Mouse (Mus musculus) liver, postnatal 0 days (tissue): ENCODE results near the gene Dnajc30. TPM values are rescaled to one million over a fixed set of nuclear protein-coding genes. Genes with fewer than 3 reads are reported as not detected.
A peak's percentile ranks its signal among the peaks of the same experiment; 100 is the strongest.

Experiments used
- ATAC-seq: fragments of 200-750 bp; cut with Nextera tagmentation; 2 replicates; pipeline ENCODE4 v1.8.0; 2017; ENCODE audit warnings: mild to moderate bottlenecking, moderate library complexity
- DNase-seq: peaks from one replicate; pipeline ENCODE4 v3.0.0-alpha.2; 2016
- H3K27ac ChIP-seq: fragments of 300-500 bp; sonication (generic); 2 replicates; pipeline ENCODE4 v1.5.1; 2014; ENCODE audit warnings: antibody characterized with exemption, moderate library complexity, mild to moderate bottlenecking, low read depth
- H3K27me3 ChIP-seq: fragments of 300-500 bp; sonication (generic); 2 replicates; pipeline ENCODE4 v1.6.1; 2014; ENCODE audit warnings: low read length, control low read depth, mixed read lengths; ENCODE audit not compliant: insufficient read depth
- H3K36me3 ChIP-seq: fragments of 300-500 bp; sonication (generic); replicated peaks from 2 replicates; pipeline ENCODE4 v1.6.1; 2014; ENCODE audit warnings: mild to moderate bottlenecking, control low read depth, low read length, moderate library complexity, mixed read lengths; ENCODE audit not compliant: insufficient read depth
- H3K4me1 ChIP-seq: fragments of 300-500 bp; sonication (generic); 2 replicates; pipeline ENCODE4 v1.6.1; 2014; ENCODE audit warnings: antibody characterized with exemption, mild to moderate bottlenecking, control low read depth; ENCODE audit not compliant: insufficient read depth
- H3K4me2 ChIP-seq: fragments of 300-500 bp; sonication (generic); 2 replicates; pipeline ENCODE4 v1.6.1; 2014; ENCODE audit warnings: low read depth, mild to moderate bottlenecking, low read length, moderate library complexity, mixed read lengths
- H3K4me3 ChIP-seq: fragments of 300-500 bp; sonication (generic); 2 replicates; pipeline ENCODE4 v1.5.1; 2014; ENCODE audit warnings: low read depth, low read length
- H3K9ac ChIP-seq: fragments of 300-500 bp; sonication (generic); replicated peaks from 2 replicates; pipeline ENCODE4 v1.6.1; 2014; ENCODE audit warnings: mild to moderate bottlenecking, moderate library complexity
- H3K9me3 ChIP-seq: fragments of 300-500 bp; sonication (generic); 2 replicates; pipeline ENCODE4 v1.6.1; 2016; ENCODE audit warnings: mild to moderate bottlenecking, control low read depth, low read length, mixed read lengths
- CTCF ChIP-seq: sonication (generic); IDR thresholded peaks from 2 replicates; pipeline ENCODE4 v1.5.1; 2016; ENCODE audit warnings: antibody characterized with exemption, low read depth
- EP300 ChIP-seq: IDR thresholded peaks from 2 replicates; pipeline ENCODE4 v1.6.1; 2016; ENCODE audit warnings: antibody characterized with exemption, low read depth, mild to moderate bottlenecking
- WGBS: fragments of 180-500 bp; shearing (Covaris S2); extraction: QIAGEN DNeasy Blood & Tissue Kit; methylation state at CpG from one replicate; pipeline ENCODE4 v1.1.7; 2014; ENCODE audit not compliant: insufficient replicate concordance; 5-methylcytosine and 5-hydroxymethylcytosine counted together
- polyA plus RNA-seq: library from polyadenylated mRNA; unstranded; fragments of >200 nt; fragmentation: Nextera tagmentation; extraction: Ambion mirVana; gene quantifications from 2 replicates; pipeline ENCODE4 v1.2.1, GENCODE M21; 2015

The Dnajc30 gene
- polyA plus RNA-seq, 1 experiment from 2014 or later: 28.7 TPM

DNA sequence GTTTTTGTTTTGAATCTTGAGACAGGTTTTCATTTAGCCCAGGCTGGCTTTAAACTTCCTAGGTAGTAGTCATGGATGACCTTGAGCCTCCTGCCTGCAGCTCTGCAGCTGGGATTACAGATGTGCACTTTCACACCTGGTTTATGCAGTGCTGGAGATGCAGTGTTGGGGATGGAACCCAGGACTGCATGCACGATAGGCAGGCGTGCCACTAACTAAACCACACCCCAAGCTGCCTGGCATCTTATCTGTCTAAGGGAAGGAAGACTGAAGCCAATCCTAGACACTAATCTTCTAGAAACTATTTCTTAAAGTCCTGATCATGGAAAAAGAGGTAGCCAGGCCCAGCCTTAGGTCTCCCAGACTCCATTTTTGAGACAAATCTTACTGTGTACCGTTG is 6.4 kb downstream of the Dnajc30 start:
- H3K4me3 ChIP-seq: no peak overlapping the region
- H3K36me3 ChIP-seq: peaks cover 5% of the 10 kb centered on the region; the same call in 1 of the 2 replicates
- H3K27me3 ChIP-seq: no peaks in the 10 kb centered on the region
- H3K9me3 ChIP-seq: 0 out of 2 replicates have a peak, but pooled peaks cover 2% of the 10 kb centered on the region
- ATAC-seq (no peak), DNase-seq (no peak)
- peaks cover 2% of the 10 kb centered on the region; the same call in 1 of the 2 replicates for H3K4me1 ChIP-seq
- TF ChIP-seq CTCF (no peak), EP300 (no peak)
- WGBS: 58% methylated on average over 3 of the region's 3 CpGs
- no peak overlapping the region for H3K9ac ChIP-seq
- no peak overlapping the region for H3K27ac ChIP-seq
- no peak overlapping the region for H3K4me2 ChIP-seq

- 79% methylated on average over 2 of the region's 2 CpGs for WGBS
- ATAC-seq (no peak), DNase-seq (no peak)
- no peaks in the 10 kb centered on the region for H3K27me3 ChIP-seq
- no peaks in the 10 kb centered on the region for H3K4me1 ChIP-seq
- no peak overlapping the region for H3K9ac ChIP-seq
- H3K27ac ChIP-seq: no peak overlapping the region
- no peak for TF ChIP-seq EP300
- TF ChIP-seq CTCF: no peak
- H3K9me3 ChIP-seq: 0 out of 2 replicates have a peak, but pooled peaks cover 2% of the 10 kb centered on the region
- no peak overlapping the region for H3K4me3 ChIP-seq
- no peaks in the 10 kb centered on the region for H3K36me3 ChIP-seq
- H3K4me2 ChIP-seq: no peak overlapping the region
These were observed 8.1 kb downstream of the Dnajc30 start for GRCm38 (mm10) chr5:135072061-135072460.

DNA sequence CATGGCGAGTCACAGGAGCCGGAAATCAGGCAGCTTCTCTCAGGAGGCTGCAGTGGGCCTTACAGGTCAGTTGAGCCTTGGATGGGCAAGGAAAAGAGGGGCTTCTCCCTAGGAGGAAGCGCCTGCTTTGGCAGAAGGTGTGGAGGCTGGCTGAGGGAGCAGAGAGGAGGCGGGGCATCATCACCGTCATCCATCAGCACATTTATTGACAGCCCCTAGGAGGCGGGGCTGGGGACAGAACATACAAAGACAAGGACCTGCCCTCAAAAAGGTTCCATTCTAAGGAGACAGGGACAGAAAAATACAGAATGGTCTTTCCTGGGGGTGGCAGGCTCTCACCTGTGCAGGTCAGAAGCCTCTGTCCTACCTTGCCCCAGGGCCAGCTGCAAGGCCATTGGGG is 8.7 kb downstream of the Dnajc30 start:
- WGBS: 60% methylated on average over 6 of the region's 6 CpGs
- ATAC-seq (no peak), DNase-seq (no peak)
- Histone ChIP-seq H3K36me3 (no peaks in the 10 kb centered on the region), H3K4me3 (no peak overlapping the region), H3K27ac (no peak overlapping the region), H3K4me1 (peaks cover 2% of the 10 kb centered on the region), H3K27me3 (no peaks in the 10 kb centered on the region), H3K4me2 (no peak overlapping the region), H3K9me3 (0 out of 2 replicates have a peak, but pooled peaks cover 2% of the 10 kb centered on the region), H3K9ac (no peak overlapping the region)
- TF ChIP-seq EP300 (no peak), CTCF (no peak)

- Histone ChIP-seq H3K4me1 (peaks cover 8% of the 10 kb centered on the region), H3K9ac (no peak overlapping the region), H3K27ac (no peak overlapping the region)
These were observed 9.5 kb downstream of the Dnajc30 start for GRCm38 (mm10) chr5:135073349-135074150.

GRCm38 (mm10) chr5:135075655-135076054 is 11.7 kb downstream of the Dnajc30 start:
- no peak for ATAC-seq
- no peak for DNase-seq
- TF ChIP-seq CTCF (peak; percentile 41), EP300 (no peak)
- Histone ChIP-seq H3K4me3 (no peak overlapping the region), H3K27me3 (0 out of 2 replicates have a peak, but pooled peaks cover 2% of the 10 kb centered on the region), H3K36me3 (no peaks in the 10 kb centered on the region), H3K9ac (no peak overlapping the region), H3K27ac (no peak overlapping the region), H3K4me2 (no peak overlapping the region), H3K4me1 (peaks cover 8% of the 10 kb centered on the region), H3K9me3 (no peaks in the 10 kb centered on the region)
- WGBS: 63% methylated on average over 4 of the region's 4 CpGs

More at GRCm38 (mm10) chr5:135073349-135074150, 9.5 kb downstream of the Dnajc30 start:
- DNase-seq (no peak), ATAC-seq (no peak)
- TF ChIP-seq EP300: no peak
- TF ChIP-seq CTCF: no peak
- Histone ChIP-seq H3K4me3 (no peak overlapping the region), H3K36me3 (no peaks in the 10 kb centered on the region), H3K27me3 (no peaks in the 10 kb centered on the region), H3K9me3 (no peaks in the 10 kb centered on the region), H3K4me2 (no peak overlapping the region)
- WGBS: 54% methylated on average over 25 of the region's 26 CpGs

DNA sequence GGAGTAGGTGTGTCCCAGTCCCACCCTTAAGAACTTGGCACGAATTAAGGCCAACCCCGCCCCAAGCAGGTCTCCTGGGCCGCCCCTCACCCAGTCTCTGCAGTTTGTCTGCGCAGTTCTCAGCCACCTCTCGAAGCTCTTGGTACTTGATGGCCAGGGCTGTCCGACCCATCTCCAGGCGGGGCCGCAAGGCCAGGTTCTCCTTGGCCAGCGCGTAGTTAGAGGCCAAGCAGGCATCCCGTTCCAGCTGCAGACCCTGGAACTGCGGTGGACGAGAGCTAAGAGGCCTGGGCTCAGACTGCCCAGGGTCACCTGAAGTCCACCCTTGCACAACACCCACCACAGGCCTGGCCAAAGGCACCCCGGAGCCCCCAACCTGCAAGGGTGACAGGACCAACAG is 12.4 kb downstream of the Dnajc30 start:
- Histone ChIP-seq H3K4me3 (no peak overlapping the region), H3K4me1 (peaks cover 8% of the 10 kb centered on the region)
- DNase-seq: no peak

More for the DNA sequence above, 12.4 kb downstream of the Dnajc30 start:
- Histone ChIP-seq H3K27ac (no peak overlapping the region), H3K36me3 (no peaks in the 10 kb centered on the region), H3K4me2 (no peak overlapping the region), H3K9ac (no peak overlapping the region), H3K9me3 (no peaks in the 10 kb centered on the region), H3K27me3 (0 out of 2 replicates have a peak, but pooled peaks cover 2% of the 10 kb centered on the region)
- ATAC-seq: no peak
- TF ChIP-seq EP300: no peak
- WGBS: 76% methylated on average over 14 of the region's 14 CpGs
